Mouse (Mus musculus) MEL (cell line): Measurements from ENCODE around the gene Dgka.

Experiments
- CTCF ChIP-seq, 3 experiments: IDR thresholded peaks in 2 of 3; conservative IDR thresholded peaks in 1 of 3; 2 replicates each; pipeline ENCODE4 v1.5.1; 2011 to 2012; ENCODE audit warnings: low read length in 3 of 3, low read depth in 2 of 3, mild to moderate bottlenecking in 2 of 3, improper control_type of control experiment in 1 of 3, inconsistent platforms in 1 of 3, mixed read lengths in 1 of 3, moderate library complexity in 1 of 3; ENCODE audit not compliant: control insufficient read depth in 1 of 3, insufficient read depth in 1 of 3, poor library complexity in 1 of 3, severe bottlenecking in 1 of 3
- MYC ChIP-seq: IDR thresholded peaks from 2 replicates; pipeline ENCODE4 v1.6.1; 2011; ENCODE audit warnings: low read depth, mild to moderate bottlenecking, low read length, improper control_type of control experiment, moderate library complexity
- POLR2A ChIP-seq, 2 experiments: IDR thresholded peaks; 2 replicates each; pipeline ENCODE4 v1.6.1; 2011 to 2012; ENCODE audit warnings: low read length in 2 of 2, mild to moderate bottlenecking in 2 of 2, control low read depth in 1 of 2, improper control_type of control experiment in 1 of 2, low read depth in 1 of 2, moderate library complexity in 1 of 2; ENCODE audit not compliant: control insufficient read depth in 1 of 2, insufficient read depth in 1 of 2, poor library complexity in 1 of 2

GRCm38 (mm10) chr10:128778441-128778840 lies 33.8 kb upstream of the Dgka start:
- no peak for TF ChIP-seq POLR2A (IDR thresholded peaks at IDR 0.05; ENCODE audit: control insufficient read depth in 1 of 2, insufficient read depth in 1 of 2, low read depth in 1 of 2, low read length in 2 of 2, poor library complexity in 1 of 2)
- TF ChIP-seq CTCF (IDR thresholded peaks at IDR 0.05 in 2 of 3, conservative IDR thresholded peaks at IDR 0.05 in 1 of 3; ENCODE audit: control insufficient read depth in 1 of 3, insufficient read depth in 1 of 3, low read depth in 2 of 3, low read length in 3 of 3, poor library complexity in 1 of 3, severe bottlenecking in 1 of 3): no peak
- TF ChIP-seq MYC: no peak
